Mouse (Mus musculus): ENCODE measurements around the gene Fhit. TPM values are rescaled to one million over a fixed set of nuclear protein-coding genes. Genes with fewer than 3 reads are reported as not detected.

Fhit gene
- polyA plus RNA-seq, 1 experiment from 2014 or later = 7.6 TPM

DNA sequence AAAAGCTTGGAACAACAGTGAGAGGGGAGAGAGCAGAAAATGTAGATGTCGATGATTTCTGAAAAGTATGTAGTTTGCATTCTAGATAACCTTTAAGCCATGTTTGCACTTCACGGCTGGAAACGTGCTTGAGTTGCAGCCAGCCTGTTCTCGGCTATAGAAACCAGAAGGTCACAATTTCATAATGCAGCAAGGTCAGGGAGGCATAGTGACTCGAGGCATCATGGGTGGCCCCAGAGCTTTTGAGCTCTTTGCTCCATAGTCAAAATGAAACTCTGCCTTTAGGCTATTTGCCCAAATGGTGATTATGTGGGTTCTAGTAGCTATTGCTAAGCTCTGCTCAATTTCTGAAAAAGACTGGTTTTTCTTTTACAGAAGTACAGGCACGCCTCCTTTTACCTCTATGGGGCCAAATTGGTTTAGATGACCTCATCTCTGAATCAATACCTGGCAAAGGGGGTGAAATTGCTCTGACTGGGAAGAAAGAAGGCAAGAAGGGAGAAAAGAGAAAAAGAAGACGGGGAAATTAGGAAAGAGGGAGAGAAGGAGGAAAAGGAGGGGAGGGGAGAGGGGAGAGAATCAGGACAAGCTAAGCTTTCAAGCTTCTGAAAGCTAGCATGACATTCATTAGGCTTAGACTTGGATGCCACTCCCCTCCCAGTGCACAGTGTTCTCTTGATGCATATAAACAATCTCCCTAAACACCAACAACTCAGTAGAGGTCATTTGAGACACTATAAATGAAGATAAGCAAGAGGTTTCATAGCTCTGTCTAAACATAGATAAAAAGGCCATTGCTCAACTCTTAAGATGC, 1148.6 kb downstream of the Fhit start:
- no peaks in the 10 kb centered on the region for H3K9me3 ChIP-seq (ENCODE audit: control insufficient read depth, low read length)
- no peaks in the 10 kb centered on the region for H3K36me3 ChIP-seq (ENCODE audit: control insufficient read depth, insufficient read depth)
- no peaks in the 10 kb centered on the region for H3K4me1 ChIP-seq (replicated peaks; ENCODE audit: control insufficient read depth, insufficient read depth, low read length)
- no peak overlapping the region for H3K27ac ChIP-seq (ENCODE audit: low read length)
- H3K4me3 ChIP-seq (replicated peaks; ENCODE audit: low read length) = no peak overlapping the region
- no peak overlapping the region for H3K4me2 ChIP-seq (ENCODE audit: low read length)
- ATAC-seq = no peak
- H3K27me3 ChIP-seq (replicated peaks; ENCODE audit: control insufficient read depth, insufficient read depth, low read length) = no peaks in the 10 kb centered on the region
- no peak overlapping the region for H3K9ac ChIP-seq (replicated peaks; ENCODE audit: low read depth, low read length)
- 40% methylated on average over 7 of the region's 7 CpGs for WGBS

DNA sequence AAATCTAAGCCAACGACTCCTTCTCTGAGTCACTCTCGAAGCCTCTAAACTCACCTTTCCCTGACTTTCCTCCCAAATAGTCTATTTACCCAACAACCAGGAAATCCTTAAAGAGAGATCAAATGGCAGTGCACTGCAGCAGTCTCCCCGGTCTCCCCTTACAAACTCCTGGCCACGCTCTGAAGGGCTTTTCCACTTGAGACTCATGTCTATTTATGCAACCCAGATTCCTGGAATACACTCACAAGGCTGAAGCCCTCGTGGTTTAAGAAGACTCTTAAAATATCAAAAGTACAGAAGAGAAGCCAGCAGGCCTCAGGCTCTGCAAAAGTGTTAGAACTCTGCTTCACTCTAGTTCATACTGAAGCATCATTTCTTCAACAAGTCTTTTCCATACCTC, 1155.6 kb downstream of the Fhit start:
- H3K9me3 ChIP-seq (ENCODE audit: control insufficient read depth, low read length) = no peaks in the 10 kb centered on the region
- no peak overlapping the region for H3K4me2 ChIP-seq (ENCODE audit: low read length)
- H3K4me1 ChIP-seq (replicated peaks; ENCODE audit: control insufficient read depth, insufficient read depth, low read length) = peaks cover 2% of the 10 kb centered on the region; the same call in 1 of the 2 replicates
- ATAC-seq = no peak
- 87% methylated on average over 5 of the region's 5 CpGs for WGBS
- no peaks in the 10 kb centered on the region for H3K27me3 ChIP-seq (replicated peaks; ENCODE audit: control insufficient read depth, insufficient read depth, low read length)
- no peaks in the 10 kb centered on the region for H3K36me3 ChIP-seq (ENCODE audit: control insufficient read depth, insufficient read depth)
- no peak overlapping the region for H3K9ac ChIP-seq (replicated peaks; ENCODE audit: low read depth, low read length)
- no peak overlapping the region for H3K4me3 ChIP-seq (replicated peaks; ENCODE audit: low read length)
- H3K27ac ChIP-seq (ENCODE audit: low read length) = no peak overlapping the region

DNA sequence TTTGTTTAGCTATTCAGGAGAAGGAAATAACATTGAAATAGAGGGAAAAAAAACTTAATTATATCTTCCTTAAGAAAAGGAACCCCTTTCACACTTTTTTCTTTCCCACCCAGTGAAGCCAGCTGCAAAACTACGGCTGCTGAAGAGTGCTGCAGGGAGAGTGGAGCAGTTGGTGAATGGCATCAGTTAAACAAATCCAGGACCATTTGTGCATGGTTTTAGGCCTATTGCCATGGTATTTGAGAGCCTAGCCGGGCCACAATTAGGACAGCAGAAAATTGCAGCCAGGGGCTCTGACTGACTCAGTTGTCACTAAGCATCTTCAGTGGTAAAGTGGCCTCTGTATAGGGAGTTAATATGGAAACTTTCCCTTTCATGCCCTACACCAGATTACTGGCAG, 1158.0 kb downstream of the Fhit start:
- H3K9ac ChIP-seq (replicated peaks; ENCODE audit: low read depth, low read length) = no peak overlapping the region
- H3K36me3 ChIP-seq (ENCODE audit: control insufficient read depth, insufficient read depth) = no peaks in the 10 kb centered on the region
- H3K4me2 ChIP-seq (ENCODE audit: low read length) = no peak overlapping the region
- no peak overlapping the region for H3K27ac ChIP-seq (ENCODE audit: low read length)
- H3K9me3 ChIP-seq (ENCODE audit: control insufficient read depth, low read length) = no peaks in the 10 kb centered on the region
- peak; percentile 31 for ATAC-seq
- WGBS = 16% methylated on average over 2 of the region's 2 CpGs
- no peaks in the 10 kb centered on the region for H3K27me3 ChIP-seq (replicated peaks; ENCODE audit: control insufficient read depth, insufficient read depth, low read length)
- no peak overlapping the region for H3K4me3 ChIP-seq (replicated peaks; ENCODE audit: low read length)
- peaks cover 2% of the 10 kb centered on the region; the same call in 1 of the 2 replicates for H3K4me1 ChIP-seq (replicated peaks; ENCODE audit: control insufficient read depth, insufficient read depth, low read length)

DNA sequence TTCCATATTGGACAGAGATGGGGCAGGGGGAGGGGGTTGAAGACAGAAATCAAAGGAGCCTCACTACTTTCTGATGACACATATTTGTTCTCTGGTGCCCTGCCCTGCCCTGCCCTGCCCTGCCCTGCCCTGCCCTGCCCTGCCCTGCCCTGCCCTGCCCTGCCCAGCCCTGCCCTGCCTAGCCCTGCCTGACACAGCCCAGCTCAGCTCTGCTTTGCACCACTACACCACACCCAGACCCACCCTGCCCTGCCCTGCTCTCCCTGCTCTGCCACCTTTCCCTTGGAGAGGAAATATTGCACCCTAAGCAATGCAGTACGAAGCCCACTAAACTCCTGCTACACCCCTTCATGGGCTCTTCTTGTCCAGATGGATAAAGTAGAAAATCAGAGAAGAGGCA, 1171.2 kb downstream of the Fhit start:
- ATAC-seq = no peak
- Histone ChIP-seq H3K27ac (ENCODE audit: low read length) (no peak overlapping the region), H3K36me3 (ENCODE audit: control insufficient read depth, insufficient read depth) (no peaks in the 10 kb centered on the region), H3K4me1 (replicated peaks; ENCODE audit: control insufficient read depth, insufficient read depth, low read length) (no peaks in the 10 kb centered on the region), H3K4me3 (replicated peaks; ENCODE audit: low read length) (no peak overlapping the region), H3K9ac (replicated peaks; ENCODE audit: low read depth, low read length) (no peak overlapping the region), H3K9me3 (ENCODE audit: control insufficient read depth, low read length) (no peaks in the 10 kb centered on the region), H3K4me2 (ENCODE audit: low read length) (no peak overlapping the region), H3K27me3 (replicated peaks; ENCODE audit: control insufficient read depth, insufficient read depth, low read length) (no peaks in the 10 kb centered on the region)
- 100% methylated on average over 1 of the region's 1 CpGs for WGBS

DNA sequence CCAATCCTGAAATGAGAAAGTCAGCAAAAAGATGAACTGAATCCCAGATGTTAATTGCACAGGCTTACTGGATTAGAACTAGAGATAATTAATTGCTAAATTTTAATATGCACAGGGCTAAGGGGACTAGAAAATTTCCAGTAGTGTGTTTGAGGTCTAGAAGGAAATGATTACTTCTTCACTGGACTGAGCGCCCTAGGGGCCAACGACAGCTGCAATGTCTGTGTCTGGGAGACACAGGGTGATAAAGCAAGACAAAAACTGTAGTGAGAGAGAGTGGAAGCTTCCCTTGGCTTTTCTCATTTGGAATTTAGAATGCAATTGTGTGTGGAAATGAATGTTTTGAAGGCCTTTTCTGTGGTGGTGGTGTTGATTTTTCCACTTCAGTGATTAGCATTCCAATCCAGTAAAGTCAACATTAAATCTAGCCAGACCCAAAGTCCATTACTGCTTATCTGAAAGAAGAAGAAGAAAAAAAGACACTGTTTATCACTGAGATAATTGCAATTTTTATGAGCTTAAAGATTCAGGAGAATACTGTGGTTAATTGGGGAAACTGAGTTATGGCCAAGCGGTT, 1184.8 kb downstream of the Fhit start:
- 80% methylated on average over 3 of the region's 3 CpGs for WGBS
- Histone ChIP-seq H3K4me3 (replicated peaks; ENCODE audit: low read length) (no peak overlapping the region), H3K4me1 (replicated peaks; ENCODE audit: control insufficient read depth, insufficient read depth, low read length) (peaks cover 2% of the 10 kb centered on the region; the same call in 1 of the 2 replicates), H3K9me3 (ENCODE audit: control insufficient read depth, low read length) (no peaks in the 10 kb centered on the region), H3K36me3 (ENCODE audit: control insufficient read depth, insufficient read depth) (no peaks in the 10 kb centered on the region), H3K9ac (replicated peaks; ENCODE audit: low read depth, low read length) (no peak overlapping the region), H3K27ac (ENCODE audit: low read length) (no peak overlapping the region), H3K27me3 (replicated peaks; ENCODE audit: control insufficient read depth, insufficient read depth, low read length) (no peaks in the 10 kb centered on the region), H3K4me2 (ENCODE audit: low read length) (no peak overlapping the region)
- ATAC-seq = no peak

DNA sequence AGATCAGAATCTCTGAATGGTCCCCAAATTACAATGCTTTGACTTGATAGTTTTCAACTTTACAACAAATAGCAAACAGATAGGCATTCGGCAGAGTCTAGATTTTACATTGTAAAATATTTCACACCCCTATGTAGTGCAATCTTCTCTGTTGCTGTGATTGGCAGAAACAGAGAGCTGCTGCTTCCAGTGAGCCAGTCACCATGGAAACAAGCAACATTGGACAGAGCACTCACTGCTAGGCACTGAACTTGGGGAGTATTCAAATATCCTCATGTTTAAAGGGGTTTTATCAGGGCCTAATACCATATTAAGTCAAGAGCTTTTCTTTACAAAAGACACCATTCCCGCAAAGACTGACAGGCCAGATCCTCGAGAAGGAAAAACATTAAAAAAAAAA, 1187.4 kb downstream of the Fhit start:
- Histone ChIP-seq H3K9ac (replicated peaks; ENCODE audit: low read depth, low read length) (no peak overlapping the region), H3K27ac (ENCODE audit: low read length) (no peak overlapping the region), H3K4me1 (replicated peaks; ENCODE audit: control insufficient read depth, insufficient read depth, low read length) (peaks cover 2% of the 10 kb centered on the region; the same call in 1 of the 2 replicates), H3K4me2 (ENCODE audit: low read length) (no peak overlapping the region), H3K9me3 (ENCODE audit: control insufficient read depth, low read length) (no peaks in the 10 kb centered on the region), H3K27me3 (replicated peaks; ENCODE audit: control insufficient read depth, insufficient read depth, low read length) (no peaks in the 10 kb centered on the region), H3K36me3 (ENCODE audit: control insufficient read depth, insufficient read depth) (no peaks in the 10 kb centered on the region), H3K4me3 (replicated peaks; ENCODE audit: low read length) (no peak overlapping the region)
- 29% methylated on average over 3 of the region's 3 CpGs for WGBS
- peak; percentile 83 for ATAC-seq

DNA sequence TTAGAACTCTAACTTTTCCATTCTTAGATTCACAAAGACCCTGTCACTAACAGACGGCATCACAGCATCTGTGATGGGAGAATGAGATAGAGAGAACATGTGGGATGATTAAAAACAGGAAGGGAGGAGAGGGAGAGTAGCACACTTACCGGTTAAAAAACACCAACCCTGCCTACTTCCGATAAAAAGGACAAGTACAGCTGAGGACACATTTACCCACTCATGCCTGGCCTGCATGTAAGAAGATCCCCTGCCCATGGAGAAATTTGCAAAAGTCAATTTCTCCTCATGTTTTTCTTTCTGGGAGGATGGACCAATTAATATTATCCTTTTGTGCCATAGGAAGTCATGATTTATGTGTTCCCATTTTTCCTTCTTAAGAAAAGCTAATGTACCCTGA, 1198.0 kb downstream of the Fhit start:
- no peaks in the 10 kb centered on the region for H3K4me1 ChIP-seq (replicated peaks; ENCODE audit: control insufficient read depth, insufficient read depth, low read length)
- no peak for ATAC-seq
- no peak overlapping the region for H3K27ac ChIP-seq (ENCODE audit: low read length)
- no peaks in the 10 kb centered on the region for H3K9me3 ChIP-seq (ENCODE audit: control insufficient read depth, low read length)
- no peak overlapping the region for H3K4me3 ChIP-seq (replicated peaks; ENCODE audit: low read length)
- no peaks in the 10 kb centered on the region for H3K27me3 ChIP-seq (replicated peaks; ENCODE audit: control insufficient read depth, insufficient read depth, low read length)
- H3K9ac ChIP-seq (replicated peaks; ENCODE audit: low read depth, low read length) = no peak overlapping the region
- WGBS = 90% methylated on average over 3 of the region's 3 CpGs
- no peak overlapping the region for H3K4me2 ChIP-seq (ENCODE audit: low read length)
- H3K36me3 ChIP-seq (ENCODE audit: control insufficient read depth, insufficient read depth) = no peaks in the 10 kb centered on the region

DNA sequence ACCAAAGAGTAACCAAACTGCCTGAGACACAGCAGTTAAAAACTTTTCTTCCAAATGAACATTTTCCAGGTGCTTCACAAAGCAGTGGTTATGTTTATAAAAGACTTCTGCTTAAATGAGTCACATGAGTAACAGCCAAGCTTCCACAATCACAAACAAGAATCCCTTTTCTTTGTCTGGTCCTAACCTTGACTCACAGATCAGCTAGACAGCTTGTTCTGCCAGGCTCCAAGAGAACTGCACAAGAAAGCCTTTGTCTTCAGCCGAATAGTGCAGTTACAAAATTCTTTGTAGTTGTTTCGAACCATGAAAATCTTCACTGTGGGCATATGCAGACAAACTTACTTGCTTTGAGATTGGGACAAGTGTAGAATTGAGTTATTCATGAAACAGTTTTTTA, 1201.4 kb downstream of the Fhit start:
- Histone ChIP-seq H3K27me3 (replicated peaks; ENCODE audit: control insufficient read depth, insufficient read depth, low read length) (no peaks in the 10 kb centered on the region), H3K9me3 (ENCODE audit: control insufficient read depth, low read length) (no peaks in the 10 kb centered on the region), H3K27ac (ENCODE audit: low read length) (no peak overlapping the region), H3K4me1 (replicated peaks; ENCODE audit: control insufficient read depth, insufficient read depth, low read length) (no peaks in the 10 kb centered on the region), H3K4me3 (replicated peaks; ENCODE audit: low read length) (no peak overlapping the region), H3K36me3 (ENCODE audit: control insufficient read depth, insufficient read depth) (no peaks in the 10 kb centered on the region), H3K4me2 (ENCODE audit: low read length) (no peak overlapping the region), H3K9ac (replicated peaks; ENCODE audit: low read depth, low read length) (no peak overlapping the region)
- 34% methylated on average over 2 of the region's 2 CpGs for WGBS
- no peak for ATAC-seq

DNA sequence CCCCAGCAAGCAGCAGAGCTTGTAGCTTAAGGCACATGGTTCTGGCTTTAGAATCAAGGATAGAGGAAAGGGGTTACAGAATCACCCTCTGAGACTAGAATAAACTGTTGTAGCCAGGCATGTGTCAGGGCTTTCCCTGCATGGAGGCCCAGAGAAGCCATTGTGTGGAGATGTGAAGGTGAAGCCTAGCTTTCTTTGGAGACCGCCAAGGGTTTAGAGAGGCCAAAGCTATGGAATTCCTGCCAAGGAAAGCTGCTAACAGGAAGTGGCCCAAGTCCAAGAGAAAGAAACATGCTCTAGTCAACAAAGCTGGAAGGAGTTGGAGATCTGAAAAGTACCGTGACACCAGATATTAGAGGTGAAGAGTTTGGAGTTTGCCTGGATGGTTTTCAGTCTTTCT, 1262.3 kb downstream of the Fhit start:
- no peaks in the 10 kb centered on the region for H3K4me1 ChIP-seq (replicated peaks; ENCODE audit: control insufficient read depth, insufficient read depth, low read length)
- no peak for ATAC-seq
- H3K36me3 ChIP-seq (ENCODE audit: control insufficient read depth, insufficient read depth) = no peaks in the 10 kb centered on the region
- no peak overlapping the region for H3K9ac ChIP-seq (replicated peaks; ENCODE audit: low read depth, low read length)
- H3K4me3 ChIP-seq (replicated peaks; ENCODE audit: low read length) = no peak overlapping the region
- no peak overlapping the region for H3K27ac ChIP-seq (ENCODE audit: low read length)
- H3K4me2 ChIP-seq (ENCODE audit: low read length) = no peak overlapping the region
- 72% methylated on average over 2 of the region's 2 CpGs for WGBS
- H3K27me3 ChIP-seq (replicated peaks; ENCODE audit: control insufficient read depth, insufficient read depth, low read length) = no peaks in the 10 kb centered on the region
- no peaks in the 10 kb centered on the region for H3K9me3 ChIP-seq (ENCODE audit: control insufficient read depth, low read length)

Measured in forebrain, embryonic 16.5 days (tissue).